Mouse (Mus musculus): ENCODE data around the gene Rsph1. TPM values are rescaled to one million over a fixed set of nuclear protein-coding genes. Genes with fewer than 3 reads are reported as not detected.
A peak's percentile ranks its signal among the peaks of the same experiment; 100 is the strongest.

The Rsph1 gene
- total and polyA plus RNA-seq, 3 experiments = 0.81 to 1.2 (median 1.2) TPM

GRCm38 (mm10) chr17:31307756-31308155, 30.6 kb upstream of the Rsph1 start:
- WGBS = 57% methylated on average over 3 of the region's 3 CpGs
- no peaks in the 10 kb centered on the region for H3K79me2 ChIP-seq (replicated peaks; ENCODE audit: control insufficient read depth, insufficient read depth, low read length)
- peaks cover 7% of the 10 kb centered on the region; the same call in 1 of the 2 replicates for H3K4me1 ChIP-seq (ENCODE audit: control insufficient read depth, insufficient read depth, low read length)
- H3K27ac ChIP-seq = no peak overlapping the region
- H3K27me3 ChIP-seq (ENCODE audit: control insufficient read depth, insufficient read depth, low read length) = no peaks in the 10 kb centered on the region
- no peaks in the 10 kb centered on the region for H3K36me3 ChIP-seq (ENCODE audit: control insufficient read depth, insufficient read depth, low read length)
- H3K9ac ChIP-seq (ENCODE audit: low read depth, low read length) = no peak overlapping the region
- intact Hi-C loops (cut with DNase I) = loop anchor here (2.0 kb wide), 1 partner anchor 25 kb away; no protein-coding TSS in a partner anchor
- TF ChIP-seq CTCF (IDR thresholded peaks at IDR 0.05) = no peak
- no peak for TF ChIP-seq EP300 (IDR thresholded peaks at IDR 0.05; ENCODE audit: insufficient read depth, low read depth, low read length)
- TF ChIP-seq POLR2A (IDR thresholded peaks at IDR 0.05; ENCODE audit: insufficient read depth, low read depth, low read length) = no peak
- no peak for DNase-seq
- H3K4me3 ChIP-seq = no peak overlapping the region

GRCm38 (mm10) chr17:31305776-31306120, 28.6 kb upstream of the Rsph1 start:
- Histone ChIP-seq H3K4me3 (no peak overlapping the region), H3K79me2 (replicated peaks; ENCODE audit: control insufficient read depth, insufficient read depth, low read length) (no peaks in the 10 kb centered on the region), H3K4me1 (ENCODE audit: control insufficient read depth, insufficient read depth, low read length) (peaks cover 7% of the 10 kb centered on the region; the same call in 1 of the 2 replicates), H3K27ac (no peak overlapping the region), H3K27me3 (ENCODE audit: control insufficient read depth, insufficient read depth, low read length) (no peaks in the 10 kb centered on the region), H3K9ac (ENCODE audit: low read depth, low read length) (no peak overlapping the region), H3K36me3 (ENCODE audit: control insufficient read depth, insufficient read depth, low read length) (no peaks in the 10 kb centered on the region)
- no peak for TF ChIP-seq CTCF (IDR thresholded peaks at IDR 0.05)
- no peak; the same call in 1 of the 2 replicates for TF ChIP-seq EP300 (IDR thresholded peaks at IDR 0.05; ENCODE audit: insufficient read depth, low read depth, low read length)
- TF ChIP-seq POLR2A (IDR thresholded peaks at IDR 0.05; ENCODE audit: insufficient read depth, low read depth, low read length) = no peak
- WGBS = 35% methylated on average over 5 of the region's 5 CpGs
- DNase-seq = no peak
- intact Hi-C loops (cut with DNase I) = no loop called here

- intact Hi-C loops (cut with DNase I) = no loop called here
- no peak overlapping the region for H3K27ac ChIP-seq
- no peaks in the 10 kb centered on the region for H3K27me3 ChIP-seq (ENCODE audit: control insufficient read depth, insufficient read depth, low read length)
- H3K9ac ChIP-seq (ENCODE audit: low read depth, low read length) = no peak overlapping the region
- WGBS = 38% methylated on average over 12 of the region's 12 CpGs
- peak; percentile 60 to 77 for DNase-seq
- H3K36me3 ChIP-seq (ENCODE audit: control insufficient read depth, insufficient read depth, low read length) = no peaks in the 10 kb centered on the region
- H3K79me2 ChIP-seq (replicated peaks; ENCODE audit: control insufficient read depth, insufficient read depth, low read length) = no peaks in the 10 kb centered on the region
- TF ChIP-seq CTCF (IDR thresholded peaks at IDR 0.05) = no peak
- 0 out of 2 replicates have a peak, but pooled peaks have one; percentile 59 for TF ChIP-seq EP300 (IDR thresholded peaks at IDR 0.05; ENCODE audit: insufficient read depth, low read depth, low read length)
- no peak overlapping the region for H3K4me3 ChIP-seq
- H3K4me1 ChIP-seq (ENCODE audit: control insufficient read depth, insufficient read depth, low read length) = peaks cover 7% of the 10 kb centered on the region; the same call in 1 of the 2 replicates
These were observed 28.0 kb upstream of the Rsph1 start for GRCm38 (mm10) chr17:31304895-31305775.

GRCm38 (mm10) chr17:31303401-31303800, 26.2 kb upstream of the Rsph1 start:
- WGBS = 97% methylated on average over 4 of the region's 4 CpGs
- intact Hi-C loops (cut with DNase I) = no loop called here

GRCm38 (mm10) chr17:31300736-31301135, 23.6 kb upstream of the Rsph1 start:
- Histone ChIP-seq H3K79me2 (replicated peaks; ENCODE audit: control insufficient read depth, insufficient read depth, low read length) (no peaks in the 10 kb centered on the region; the same call in 1 of the 2 replicates), H3K27me3 (ENCODE audit: control insufficient read depth, insufficient read depth, low read length) (no peaks in the 10 kb centered on the region), H3K9ac (ENCODE audit: low read depth, low read length) (no peak overlapping the region), H3K4me1 (ENCODE audit: control insufficient read depth, insufficient read depth, low read length) (peaks cover 5% of the 10 kb centered on the region; the same call in 1 of the 2 replicates), H3K36me3 (ENCODE audit: control insufficient read depth, insufficient read depth, low read length) (no peaks in the 10 kb centered on the region), H3K27ac (no peak overlapping the region), H3K4me3 (no peak overlapping the region)
- TF ChIP-seq POLR2A (IDR thresholded peaks at IDR 0.05; ENCODE audit: insufficient read depth, low read depth, low read length) = no peak
- no peak for TF ChIP-seq EP300 (IDR thresholded peaks at IDR 0.05; ENCODE audit: insufficient read depth, low read depth, low read length)
- no peak for TF ChIP-seq CTCF (IDR thresholded peaks at IDR 0.05)
- DNase-seq = no peak
- intact Hi-C loops (cut with DNase I) = no loop called here
- WGBS = 67% methylated on average over 3 of the region's 3 CpGs

More at GRCm38 (mm10) chr17:31303401-31303800, 26.2 kb upstream of the Rsph1 start:
- Histone ChIP-seq H3K79me2 (replicated peaks; ENCODE audit: control insufficient read depth, insufficient read depth, low read length) (no peaks in the 10 kb centered on the region; the same call in 1 of the 2 replicates), H3K9ac (ENCODE audit: low read depth, low read length) (no peak overlapping the region), H3K36me3 (ENCODE audit: control insufficient read depth, insufficient read depth, low read length) (no peaks in the 10 kb centered on the region), H3K4me1 (ENCODE audit: control insufficient read depth, insufficient read depth, low read length) (peaks cover 5% of the 10 kb centered on the region; the same call in 1 of the 2 replicates), H3K27ac (no peak overlapping the region), H3K4me3 (no peak overlapping the region), H3K27me3 (ENCODE audit: control insufficient read depth, insufficient read depth, low read length) (no peaks in the 10 kb centered on the region)
- TF ChIP-seq EP300 (IDR thresholded peaks at IDR 0.05; ENCODE audit: insufficient read depth, low read depth, low read length) = no peak
- no peak for TF ChIP-seq CTCF (IDR thresholded peaks at IDR 0.05)
- TF ChIP-seq POLR2A (IDR thresholded peaks at IDR 0.05; ENCODE audit: insufficient read depth, low read depth, low read length) = no peak
- DNase-seq = no peak

- Histone ChIP-seq H3K36me3 (ENCODE audit: control insufficient read depth, insufficient read depth, low read length) (no peaks in the 10 kb centered on the region), H3K9ac (ENCODE audit: low read depth, low read length) (no peak overlapping the region), H3K79me2 (replicated peaks; ENCODE audit: control insufficient read depth, insufficient read depth, low read length) (no peaks in the 10 kb centered on the region; the same call in 1 of the 2 replicates), H3K27me3 (ENCODE audit: control insufficient read depth, insufficient read depth, low read length) (no peaks in the 10 kb centered on the region), H3K4me1 (ENCODE audit: control insufficient read depth, insufficient read depth, low read length) (peaks cover under 1% of the 10 kb centered on the region; the same call in 1 of the 2 replicates), H3K4me3 (no peak overlapping the region), H3K27ac (no peak overlapping the region)
- no peak for DNase-seq
- TF ChIP-seq EP300 (IDR thresholded peaks at IDR 0.05; ENCODE audit: insufficient read depth, low read depth, low read length) (no peak), POLR2A (IDR thresholded peaks at IDR 0.05; ENCODE audit: insufficient read depth, low read depth, low read length) (no peak), CTCF (IDR thresholded peaks at IDR 0.05) (no peak)
- 88% methylated on average over 4 of the region's 4 CpGs for whole genome bisulfite sequencing
- intact Hi-C loops (cut with DNase I) = no loop called here
These were observed 22.8 kb upstream of the Rsph1 start for GRCm38 (mm10) chr17:31299981-31300380.

Data from heart, adult 2 months (tissue).